ENCODE assay signal across 25 mouse cellular contexts in the genomic region with DNA sequence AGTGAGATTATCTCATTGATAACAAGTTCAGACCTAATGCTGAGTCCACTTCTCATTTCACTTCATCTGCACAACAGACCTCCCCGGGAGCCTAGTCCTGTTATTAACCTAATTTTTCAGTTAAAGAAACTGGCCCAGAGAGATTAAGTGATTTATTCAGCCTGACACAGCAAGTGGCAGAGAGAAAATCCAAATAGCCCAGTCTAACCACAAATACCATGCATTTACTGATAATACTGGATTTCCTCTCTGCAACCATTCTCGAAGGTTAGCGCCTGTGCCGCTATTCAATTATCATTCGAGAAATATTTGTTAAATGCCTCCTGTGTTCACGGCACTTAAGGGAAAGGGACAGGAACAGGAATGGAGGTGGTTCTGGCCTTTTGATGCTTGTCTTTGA.
DNase-seq lines count a peak whose midpoint lies in the region; ATAC-seq and TF ChIP-seq lines count a peak whose summit lies in the region.
"Had no signal": no experiment of that assay in that cellular context is flagged by ENCODE, and none has a peak within 500 bp of the region (broad histone marks: within the 10 kb centered on the region; RNA-seq: fewer than 3 reads in every experiment).

No protein-coding gene starts in this region.

- WGBS in kidney, embryonic 16.5 days, result 83% methylated on average over 6 of the region's 6 CpGs

- no peak for TF ChIP-seq CTCF in G1E (IDR thresholded peaks at IDR 0.05; ENCODE audit: low read depth, low read length)

- ATAC-seq in G1E (ENCODE audit: extremely low read depth, insufficient number of reproducible peaks, low FRiP score, poor library complexity, severe bottlenecking), result peak; percentile 86
- ATAC-seq in common myeloid progenitor, adult 5-6 weeks (replicated peaks; ENCODE audit: low read depth, poor library complexity, severe bottlenecking), result peak; percentile 69; the same call in 1 of the 2 replicates
- peak; percentile 34; the same call in 1 of the 2 replicates for ATAC-seq in megakaryocyte progenitor cell, adult 5-6 weeks (replicated peaks; ENCODE audit: poor library complexity)
- no peak for ATAC-seq in kidney, embryonic 16.5 days (ENCODE audit: low FRiP score, low TSS enrichment)
- ATAC-seq: CD4-positive, CD25-positive, alpha-beta regulatory T cell, adult 4 months; forebrain, embryonic 13.5 days; forebrain, embryonic 15.5 days; forebrain, postnatal 0 days had no signal

- no peak overlapping the region for H3K4me2 ChIP-seq in kidney, embryonic 16.5 days (replicated peaks; ENCODE audit: low read depth, low read length)
- H3K4me2 ChIP-seq: embryonic facial prominence, embryonic 13.5 days; embryonic facial prominence, embryonic 15.5 days; forebrain, embryonic 13.5 days; forebrain, embryonic 15.5 days had no signal

- peaks cover 15% of the 10 kb centered on the region for H3K27me3 ChIP-seq in G1E (ENCODE audit: insufficient read depth, low read length)
- H3K27me3 ChIP-seq in kidney, embryonic 16.5 days (ENCODE audit: insufficient read depth, low read length), result no peaks in the 10 kb centered on the region
- H3K27me3 ChIP-seq: CH12.LX; embryonic facial prominence, embryonic 13.5 days; embryonic facial prominence, embryonic 15.5 days; forebrain, embryonic 13.5 days; forebrain, embryonic 15.5 days had no signal

- no peak overlapping the region for H3K27ac ChIP-seq in kidney, embryonic 16.5 days (ENCODE audit: low read length)
- H3K27ac ChIP-seq: embryonic facial prominence, embryonic 13.5 days; embryonic facial prominence, embryonic 15.5 days; forebrain, embryonic 13.5 days; forebrain, embryonic 15.5 days had no signal

- no peaks in the 10 kb centered on the region for H3K36me3 ChIP-seq in G1E (replicated peaks)
- no peaks in the 10 kb centered on the region for H3K36me3 ChIP-seq in kidney, embryonic 16.5 days (ENCODE audit: insufficient read depth, low read length)
- H3K36me3 ChIP-seq: embryonic facial prominence, embryonic 13.5 days; embryonic facial prominence, embryonic 15.5 days; forebrain, embryonic 15.5 days had no signal

- H3K9ac ChIP-seq in kidney, embryonic 16.5 days (replicated peaks; ENCODE audit: low read length), result no peak overlapping the region
- H3K9ac ChIP-seq: embryonic facial prominence, embryonic 13.5 days; embryonic facial prominence, embryonic 15.5 days; forebrain, embryonic 13.5 days; forebrain, embryonic 15.5 days; forebrain, postnatal 0 days had no signal

- peak; percentile 27 for DNase-seq in retina, postnatal 1 day
- no peak for DNase-seq in retina, embryonic 14.5 days (ENCODE audit: low spot score)
- DNase-seq in G1E (ENCODE audit: low spot score), result no peak
- DNase-seq in ovary, adult 18-20 months (ENCODE audit: low spot score), result no peak
- DNase-seq in left cerebral cortex, postnatal 10 days (ENCODE audit: extremely low spot score in 1 of 2, low spot score in 2 of 2), result no peak
- DNase-seq: adrenal gland, adult 2 months; adrenal gland, postnatal 10 days; adrenal gland, postnatal 25 days; B cell, adult 2 months; cerebellum, adult 11-12 months; cerebellum, adult 2 months; cerebellum, adult 9-10 months; cerebellum, postnatal 10 days; cerebellum, postnatal 25 days; embryo, embryonic 11 days; forebrain, postnatal 0 days had no signal

- H3K9me3 ChIP-seq in G1E (replicated peaks), result no peaks in the 10 kb centered on the region
- H3K9me3 ChIP-seq in kidney, embryonic 16.5 days (ENCODE audit: low read length), result no peaks in the 10 kb centered on the region
- H3K9me3 ChIP-seq: embryonic facial prominence, embryonic 13.5 days; embryonic facial prominence, embryonic 15.5 days; forebrain, embryonic 13.5 days; forebrain, embryonic 15.5 days had no signal

- H3K4me1 ChIP-seq in G1E (ENCODE audit: insufficient read depth, low read depth, low read length), result peaks cover 10% of the 10 kb centered on the region
- H3K4me1 ChIP-seq in kidney, embryonic 16.5 days (ENCODE audit: insufficient read depth, low read length), result no peaks in the 10 kb centered on the region
- H3K4me1 ChIP-seq: embryonic facial prominence, embryonic 13.5 days; embryonic facial prominence, embryonic 15.5 days; forebrain, embryonic 13.5 days; forebrain, embryonic 15.5 days had no signal

- H3K4me3 ChIP-seq in G1E (ENCODE audit: low read depth, low read length), result no peak overlapping the region
- H3K4me3 ChIP-seq in kidney, embryonic 16.5 days (ENCODE audit: low read length), result no peak overlapping the region
- H3K4me3 ChIP-seq: embryonic facial prominence, embryonic 13.5 days; embryonic facial prominence, embryonic 15.5 days; forebrain, embryonic 13.5 days; forebrain, embryonic 15.5 days had no signal

- intact Hi-C loops in left cerebral cortex, postnatal 10 days (cut with DNase I), result no loop called here
